In the genomic region with DNA sequence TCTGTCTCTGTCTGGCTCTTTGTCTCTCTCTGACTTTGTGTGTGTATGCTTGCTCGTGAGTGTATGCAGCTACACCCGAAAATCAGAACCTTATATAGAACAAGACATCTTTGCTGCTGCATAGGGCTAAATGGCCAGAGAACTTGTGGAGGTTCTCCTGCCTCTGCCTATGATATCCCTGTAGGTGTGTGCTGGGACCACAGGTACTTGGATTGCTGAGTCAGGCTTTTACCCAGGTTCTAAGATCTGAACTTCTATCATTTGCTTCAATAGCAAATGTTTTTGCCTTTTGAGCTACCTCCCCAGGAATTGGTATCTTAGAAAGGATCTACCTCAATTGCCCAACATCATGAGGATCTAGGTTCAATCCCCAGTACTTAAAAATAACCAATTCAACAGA, we compare ENCODE assay signal across 23 mouse cellular contexts.
A peak's percentile ranks its signal among the peaks of the same experiment; 100 is the strongest.
DNase-seq lines count a peak whose midpoint lies in the region; ATAC-seq and TF ChIP-seq lines count a peak whose summit lies in the region.
"Had no signal": no experiment of that assay in that cellular context is flagged by ENCODE, and none has a peak within 500 bp of the region (broad histone marks: within the 10 kb centered on the region; RNA-seq: fewer than 3 reads in every experiment).

No protein-coding gene starts in this region.

- no peak for TF ChIP-seq CTCF in CH12.LX (conservative IDR thresholded peaks at IDR 0.05 in 1 of 2, IDR thresholded peaks at IDR 0.05 in 1 of 2; ENCODE audit: low read depth in 2 of 2, low read length in 2 of 2)

- H3K9ac ChIP-seq in midbrain, embryonic 11.5 days (ENCODE audit: low read length) = no peak overlapping the region
- no peak overlapping the region for H3K9ac ChIP-seq in midbrain, embryonic 14.5 days (replicated peaks; ENCODE audit: low read length)
- H3K9ac ChIP-seq in CH12.LX (ENCODE audit: insufficient read depth, low read depth) (no peak overlapping the region), ES-E14 (ENCODE audit: insufficient read depth, low read depth, low read length, poor library complexity, severe bottlenecking) (no peak overlapping the region)

- dilution Hi-C loops in CH12.LX (cut with MboI; ENCODE audit: extremely low pct_ligation_motif_present, extremely low pct_unique_long_range_greater_than_20kb, low sequenced_read_pairs) = no loop called here

- no peaks in the 10 kb centered on the region for H3K9me3 ChIP-seq in midbrain, embryonic 11.5 days (ENCODE audit: control insufficient read depth, low read length)
- no peaks in the 10 kb centered on the region for H3K9me3 ChIP-seq in midbrain, embryonic 14.5 days (ENCODE audit: control insufficient read depth, low read length)
- no peaks in the 10 kb centered on the region for H3K9me3 ChIP-seq in CH12.LX (replicated peaks; ENCODE audit: low read length)
- H3K9me3 ChIP-seq in ES-E14 (ENCODE audit: control insufficient read depth, insufficient read depth, low read depth, low read length) = no peaks in the 10 kb centered on the region

- no peaks in the 10 kb centered on the region for H3K79me2 ChIP-seq in CH12.LX (replicated peaks; ENCODE audit: control insufficient read depth, extremely low read depth, insufficient read depth, poor library complexity, severe bottlenecking)

- no peaks in the 10 kb centered on the region for H3K36me3 ChIP-seq in midbrain, embryonic 11.5 days (ENCODE audit: control insufficient read depth, insufficient read depth, low read length)
- no peaks in the 10 kb centered on the region for H3K36me3 ChIP-seq in midbrain, embryonic 14.5 days (ENCODE audit: control insufficient read depth, insufficient read depth, low read length)
- no peaks in the 10 kb centered on the region for H3K36me3 ChIP-seq in CH12.LX (replicated peaks in 1 of 2; ENCODE audit: control insufficient read depth in 1 of 2, insufficient read depth in 1 of 2, low read length in 1 of 2)
- no peaks in the 10 kb centered on the region for H3K36me3 ChIP-seq in ES-E14 (ENCODE audit: control insufficient read depth, insufficient read depth, low read length, poor library complexity, severe bottlenecking)
- H3K36me3 ChIP-seq: G1E had no signal

- in situ Hi-C loops in CH12.LX (cut with MboI; ENCODE audit: low pct_ligation_motif_present, low pct_unique_long_range_greater_than_20kb, low sequenced_read_pairs) (no loop called here), ES-E14 (cut with MboI; ENCODE audit: low sequenced_read_pairs in 2 of 2, unreplicated experiment in 2 of 2) (no loop called here)

- WGBS in midbrain, embryonic 11.5 days = 90% methylated on average over 2 of the region's 2 CpGs
- WGBS in midbrain, embryonic 14.5 days = 90% methylated on average over 2 of the region's 2 CpGs

- H3K4me3 ChIP-seq in midbrain, embryonic 11.5 days (ENCODE audit: low read depth, low read length) = no peak overlapping the region
- H3K4me3 ChIP-seq in midbrain, embryonic 14.5 days (replicated peaks; ENCODE audit: low read depth, low read length) = no peak overlapping the region
- H3K4me3 ChIP-seq in CH12.LX (replicated peaks in 1 of 3; ENCODE audit: low read depth in 2 of 3, low read length in 2 of 3, poor library complexity in 1 of 3) (no peak overlapping the region), ES-E14 (ENCODE audit: insufficient read depth in 1 of 2, low read depth in 1 of 2, low read length in 2 of 2, poor library complexity in 1 of 2, severe bottlenecking in 1 of 2) (no peak overlapping the region)

- no peak for TF ChIP-seq RAD21 in CH12.LX (IDR thresholded peaks at IDR 0.05; ENCODE audit: low read depth, low read length)

- DNase-seq in heart, adult 11 months = peak; percentile 11
- DNase-seq in heart, adult 18-20 months = no peak
- peak; percentile 60 for DNase-seq in midbrain, embryonic 11.5 days (ENCODE audit: low spot score, missing footprints)
- DNase-seq in midbrain, embryonic 14.5 days = no peak
- DNase-seq in CH12.LX (ENCODE audit: extremely low read depth) (no peak), ES-E14 (ENCODE audit: low read depth, low spot score) (no peak)
- DNase-seq in ovary, postnatal 10 days (ENCODE audit: low spot score) = no peak
- no peak for DNase-seq in thymus, adult 18-20 months
- DNase-seq: adrenal gland, adult 2 months; adrenal gland, adult 8-10 months; adrenal gland, postnatal 10 days; adrenal gland, postnatal 14 days; adrenal gland, postnatal 25 days; adrenal gland, postnatal 36 days; B cell, adult 2 months; cerebellum, adult 11 months; cerebellum, adult 11-12 months; cerebellum, adult 18-20 months; cerebellum, adult 2 months had no signal

- H3K27me3 ChIP-seq in midbrain, embryonic 11.5 days (ENCODE audit: control insufficient read depth, insufficient read depth, low read length) = no peaks in the 10 kb centered on the region
- H3K27me3 ChIP-seq in midbrain, embryonic 14.5 days (ENCODE audit: control insufficient read depth, insufficient read depth, low read length) = no peaks in the 10 kb centered on the region
- H3K27me3 ChIP-seq in CH12.LX (replicated peaks) = no peaks in the 10 kb centered on the region

- no peak overlapping the region for H3K4me2 ChIP-seq in midbrain, embryonic 11.5 days
- H3K4me2 ChIP-seq in midbrain, embryonic 14.5 days (ENCODE audit: low read length) = no peak overlapping the region
- no peak overlapping the region for H3K4me2 ChIP-seq in CH12.LX (ENCODE audit: insufficient read depth, low read depth, poor library complexity, severe bottlenecking)

- no peak for TF ChIP-seq POLR2A in CH12.LX (IDR thresholded peaks at IDR 0.05; ENCODE audit: low read depth, low read length)

- no peak overlapping the region for H3K27ac ChIP-seq in midbrain, embryonic 11.5 days (ENCODE audit: low read depth, low read length)
- no peak overlapping the region for H3K27ac ChIP-seq in midbrain, embryonic 14.5 days (replicated peaks; ENCODE audit: low read depth, low read length)
- H3K27ac ChIP-seq in CH12.LX (ENCODE audit: insufficient read depth, low read depth) (no peak overlapping the region), ES-E14 (ENCODE audit: insufficient read depth, low read depth, low read length, poor library complexity, severe bottlenecking) (no peak overlapping the region)

- no peaks in the 10 kb centered on the region for H3K4me1 ChIP-seq in midbrain, embryonic 11.5 days (ENCODE audit: control insufficient read depth, insufficient read depth, low read length)
- H3K4me1 ChIP-seq in midbrain, embryonic 14.5 days (ENCODE audit: control insufficient read depth, insufficient read depth, low read length) = no peaks in the 10 kb centered on the region
- no peaks in the 10 kb centered on the region for H3K4me1 ChIP-seq in CH12.LX (ENCODE audit: control insufficient read depth in 1 of 2, insufficient read depth in 2 of 2)
- H3K4me1 ChIP-seq in ES-E14 (ENCODE audit: control insufficient read depth in 2 of 2, insufficient read depth in 2 of 2, low read length in 2 of 2, poor library complexity in 1 of 2) = peaks cover 0 to 3% of the 10 kb centered on the region in 2 experiments; a peak in 1 of 4 replicates

- no peak for ATAC-seq in midbrain, embryonic 11.5 days (ENCODE audit: low FRiP score)
- no peak for ATAC-seq in midbrain, embryonic 14.5 days (ENCODE audit: low FRiP score, low TSS enrichment)
- ATAC-seq: activated CD4-positive, CD25-positive, alpha-beta regulatory T cell, adult 4 months; CD4-positive, CD25-positive, alpha-beta regulatory T cell, adult 4 months; Patski had no signal

- no peak for TF ChIP-seq EP300 in CH12.LX (IDR thresholded peaks at IDR 0.05; ENCODE audit: low read length)

TF ChIP-seq in CH12.LX, 34 proteins besides CTCF, POLR2A, EP300 and RAD21:
- TF ChIP-seq MAFK (IDR thresholded peaks at IDR 0.05; ENCODE audit: insufficient replicate concordance, low read length) = peak; percentile 55; the same call in 1 of the 2 replicates
- no peak for TF ChIP-seq SMC3 (IDR thresholded peaks at IDR 0.05; ENCODE audit: low read depth, low read length)

TF ChIP-seq in ES-E14, 5 proteins besides CTCF, POLR2A, EP300 and RAD21:
- TF ChIP-seq HCFC1 (IDR thresholded peaks at IDR 0.05; ENCODE audit: borderline replicate concordance, insufficient read depth, low read length) = no peak
- TF ChIP-seq CHD2 (IDR thresholded peaks at IDR 0.05; ENCODE audit: low read depth, low read length) = no peak
- TF ChIP-seq MAFK (IDR thresholded peaks at IDR 0.05; ENCODE audit: insufficient read depth, low read depth, low read length) = 0 out of 2 replicates have a peak, but pooled peaks have one; percentile 24
- no peak for TF ChIP-seq ZNF384 (IDR thresholded peaks at IDR 0.05; ENCODE audit: low read depth, low read length)
- no peak for TF ChIP-seq ZC3H11A (IDR thresholded peaks at IDR 0.05; ENCODE audit: borderline replicate concordance, low read depth, low read length)
TF ChIP-seq in ES-E14: peak in this region for 1.

Comparison
In these comparisons a context has a peak if more than half of its experiments do, and no peak if none do; other contexts are left out.
1. DNase-seq: peak in heart, adult 11 months (single experiment) and midbrain, embryonic 11.5 days (single experiment); none in heart, adult 18-20 months (0 of 2), midbrain, embryonic 14.5 days (single experiment), CH12.LX (single experiment), ES-E14 (single experiment), ovary, postnatal 10 days (single experiment) and thymus, adult 18-20 months (0 of 2).